Mouse (Mus musculus): ENCODE data around the gene Sp3. TPM values are rescaled to one million over a fixed set of nuclear protein-coding genes. Genes with fewer than 3 reads are reported as not detected.
A peak's percentile ranks its signal among the peaks of the same experiment; 100 is the strongest.
"Not testable (repeated sequence)": the region's sequence is repeated elsewhere in the genome, so short reads cannot be mapped to it uniquely, and the experiment has no call there.

The Sp3 gene
- total and polyA plus RNA-seq, 3 experiments = 27.8 to 299 (median 34.9) TPM

DNA sequence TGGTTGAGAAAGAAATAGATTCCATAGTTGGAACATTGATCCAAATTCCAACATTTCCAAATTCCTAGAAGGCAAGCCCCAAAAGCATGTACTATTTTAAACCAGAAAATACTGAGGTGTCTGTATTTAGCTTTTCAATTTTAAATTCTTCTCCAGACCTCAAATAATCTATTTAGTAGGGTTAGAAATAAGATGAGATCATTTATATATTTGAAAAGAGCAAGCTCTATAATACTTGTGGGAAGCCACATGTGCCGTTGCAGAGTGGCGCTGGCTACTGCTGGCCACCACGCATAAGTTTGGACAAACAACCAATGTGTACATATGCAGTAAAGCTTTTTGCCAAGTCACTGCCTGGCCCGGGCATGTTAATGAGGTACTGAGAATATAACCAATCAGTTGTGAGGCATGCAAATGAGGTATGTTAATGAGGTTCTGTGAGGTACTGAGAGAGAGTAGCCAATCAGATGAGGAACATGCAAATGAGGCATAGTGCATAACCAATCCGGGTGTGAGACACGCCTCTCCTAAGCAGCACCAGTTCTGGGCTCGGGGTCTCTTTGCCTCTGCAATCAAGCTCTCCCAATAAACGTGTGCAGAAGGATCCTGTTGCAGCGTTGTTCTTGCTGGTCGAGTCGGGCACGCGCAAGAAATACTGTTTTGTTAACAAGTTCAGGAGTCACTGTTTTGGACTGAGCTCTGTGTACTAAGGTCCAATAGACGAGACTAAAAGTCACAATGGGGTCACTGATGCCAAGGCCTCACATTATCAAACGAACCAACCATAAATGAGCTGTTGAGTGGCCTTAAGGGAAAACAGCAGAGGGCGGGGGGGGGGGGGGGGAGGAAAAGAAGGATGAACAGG lies 77.2 kb downstream of the Sp3 start:
- H3K36me3 ChIP-seq (ENCODE audit: control insufficient read depth in 1 of 2, insufficient read depth in 2 of 2, low read length in 2 of 2); H3K9me3 ChIP-seq (replicated peaks; ENCODE audit: insufficient read depth, low read length); H3K79me2 ChIP-seq (ENCODE audit: control insufficient read depth, insufficient read depth, low read length, poor library complexity); H3K27me3 ChIP-seq (ENCODE audit: control insufficient read depth in 1 of 2, insufficient read depth in 2 of 2, low read length in 2 of 2): not testable (repeated sequence)
- Histone ChIP-seq H3K4me1 (ENCODE audit: control insufficient read depth in 1 of 2, insufficient read depth in 2 of 2, low read length in 2 of 2) (peaks cover 8 to 10% of the 10 kb centered on the region in 2 experiments), H3K27ac (ENCODE audit: control insufficient read depth, low read depth, low read length) (peak overlapping the region; percentile 87), H3K9ac (ENCODE audit: control insufficient read depth, low read depth, low read length, poor library complexity, severe bottlenecking) (peak overlapping the region; percentile 71), H3K4me3 (ENCODE audit: control insufficient read depth in 1 of 2, insufficient read depth in 1 of 2, low read depth in 2 of 2, low read length in 2 of 2) (peak overlapping the region; percentile 52 to 88)
- DNase-seq (ENCODE audit: low read depth, low spot score) = peak; percentile 84
- TF ChIP-seq TBP (IDR thresholded peaks at IDR 0.05; ENCODE audit: low read depth, low read length) = peak; percentile 79
- TF ChIP-seq TCF12 (IDR thresholded peaks at IDR 0.05; ENCODE audit: low read depth, low read length) = 0 out of 2 replicates have a peak, but pooled peaks have one; percentile 16
- peak; percentile 52; the same call in 1 of the 2 replicates for TF ChIP-seq NELFE (IDR thresholded peaks at IDR 0.05; ENCODE audit: low read depth, low read length)
- 0 out of 2 replicates have a peak, but pooled peaks have one; percentile 54 for TF ChIP-seq GABPA (IDR thresholded peaks at IDR 0.05; ENCODE audit: low read depth, low read length)
- peak; percentile 29 to 74; a peak in 2 of 4 replicates for TF ChIP-seq POLR2A (IDR thresholded peaks at IDR 0.05; ENCODE audit: control insufficient read depth in 1 of 2, insufficient read depth in 1 of 2, low read depth in 1 of 2, low read length in 2 of 2, poor library complexity in 1 of 2)

DNA sequence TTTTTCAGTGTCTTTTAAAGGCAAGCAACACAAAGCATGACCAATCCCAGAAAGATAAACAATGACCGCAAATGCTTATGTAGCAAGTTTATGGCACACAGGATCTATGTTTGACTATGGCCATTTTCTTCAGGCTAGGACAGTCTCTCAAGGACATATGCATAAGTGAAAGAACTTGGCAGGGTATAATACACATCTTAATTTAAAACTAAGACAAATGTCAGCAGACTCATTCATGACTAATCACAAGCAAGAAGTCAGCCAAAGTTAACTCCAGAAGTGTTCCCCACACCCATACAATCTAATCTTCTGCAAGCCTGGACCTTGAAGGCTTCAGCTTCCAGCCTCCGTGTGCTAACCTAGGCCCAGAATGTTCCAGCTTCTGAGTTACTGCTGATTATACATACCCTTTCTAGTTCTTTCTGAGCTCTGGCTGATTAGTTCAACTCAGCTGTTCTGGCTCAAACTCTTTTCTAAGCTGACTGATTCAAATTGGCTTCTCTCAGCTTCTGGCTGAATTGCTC lies 81.4 kb downstream of the Sp3 start:
- DNase-seq (ENCODE audit: low read depth, low spot score) = no peak
- no peak overlapping the region for H3K27ac ChIP-seq (ENCODE audit: control insufficient read depth, low read depth, low read length)
- no peaks in the 10 kb centered on the region for H3K27me3 ChIP-seq (ENCODE audit: control insufficient read depth in 1 of 2, insufficient read depth in 2 of 2, low read length in 2 of 2)
- H3K9me3 ChIP-seq (replicated peaks; ENCODE audit: insufficient read depth, low read length) = no peaks in the 10 kb centered on the region
- H3K9ac ChIP-seq (ENCODE audit: control insufficient read depth, low read depth, low read length, poor library complexity, severe bottlenecking) = no peak overlapping the region
- H3K79me2 ChIP-seq (ENCODE audit: control insufficient read depth, insufficient read depth, low read length, poor library complexity) = no peaks in the 10 kb centered on the region
- H3K4me1 ChIP-seq (ENCODE audit: control insufficient read depth in 1 of 2, insufficient read depth in 2 of 2, low read length in 2 of 2) = peaks cover 4 to 7% of the 10 kb centered on the region in 2 experiments
- H3K36me3 ChIP-seq (ENCODE audit: control insufficient read depth in 1 of 2, insufficient read depth in 2 of 2, low read length in 2 of 2) = peaks cover 0 to 5% of the 10 kb centered on the region in 2 experiments; a peak in 2 of 4 replicates
- H3K4me3 ChIP-seq (ENCODE audit: control insufficient read depth in 1 of 2, insufficient read depth in 1 of 2, low read depth in 2 of 2, low read length in 2 of 2) = no peak overlapping the region
- TF ChIP-seq ZMIZ1 (IDR thresholded peaks at IDR 0.05; ENCODE audit: low read depth, low read length) (no peak), JUND (IDR thresholded peaks at IDR 0.05; ENCODE audit: low read depth, low read length) (no peak), NELFE (IDR thresholded peaks at IDR 0.05; ENCODE audit: low read depth, low read length) (no peak), EP300 (IDR thresholded peaks at IDR 0.05; ENCODE audit: low read depth in 1 of 2, low read length in 2 of 2) (no peak), E2F4 (IDR thresholded peaks at IDR 0.05; ENCODE audit: borderline replicate concordance, low read depth, low read length) (no peak), BHLHE40 (IDR thresholded peaks at IDR 0.05; ENCODE audit: borderline replicate concordance, low read depth, low read length) (no peak), RAD21 (IDR thresholded peaks at IDR 0.05; ENCODE audit: low read depth, low read length) (no peak), USF2 (IDR thresholded peaks at IDR 0.05; ENCODE audit: borderline replicate concordance in 1 of 2, insufficient read depth in 1 of 2, low read depth in 1 of 2, low read length in 2 of 2) (no peak), ZKSCAN1 (IDR thresholded peaks at IDR 0.05; ENCODE audit: low read depth, low read length) (no peak), MXI1 (IDR thresholded peaks at IDR 0.05; ENCODE audit: low read depth, low read length) (no peak), ZC3H11A (IDR thresholded peaks at IDR 0.05; ENCODE audit: low read depth, low read length) (no peak), RCOR1 (IDR thresholded peaks at IDR 0.05; ENCODE audit: low read depth, low read length) (no peak), CHD2 (IDR thresholded peaks at IDR 0.05; ENCODE audit: low read length) (no peak), MYC (IDR thresholded peaks at IDR 0.05; ENCODE audit: low read depth, low read length) (no peak), MYB (IDR thresholded peaks at IDR 0.05; ENCODE audit: low read depth, low read length) (no peak), SIN3A (IDR thresholded peaks at IDR 0.05; ENCODE audit: low read length) (no peak)
